Mouse (Mus musculus): ENCODE measurements around the gene Ppp1r2.
"Not testable (repeated sequence)": the region's sequence is repeated elsewhere in the genome, so short reads cannot be mapped to it uniquely, and the experiment has no call there.

- TF ChIP-seq POLR2A (IDR thresholded peaks at IDR 0.05; ENCODE audit: borderline replicate concordance, extremely low read depth, insufficient read depth, insufficient read length, poor library complexity, severe bottlenecking); CTCF (IDR thresholded peaks at IDR 0.05; ENCODE audit: borderline replicate concordance, extremely low read depth, insufficient read depth, insufficient read length): not testable (repeated sequence)
These were observed 44.6 kb upstream of the Ppp1r2 start for GRCm38 (mm10) chr16:31319723-31320122.
